Mouse (Mus musculus): ENCODE data around the gene Aprt. TPM values are rescaled to one million over a fixed set of nuclear protein-coding genes. Genes with fewer than 3 reads are reported as not detected.

Aprt gene
- polyA plus RNA-seq, 1 experiment from 2014 or later: 291 TPM

DNA sequence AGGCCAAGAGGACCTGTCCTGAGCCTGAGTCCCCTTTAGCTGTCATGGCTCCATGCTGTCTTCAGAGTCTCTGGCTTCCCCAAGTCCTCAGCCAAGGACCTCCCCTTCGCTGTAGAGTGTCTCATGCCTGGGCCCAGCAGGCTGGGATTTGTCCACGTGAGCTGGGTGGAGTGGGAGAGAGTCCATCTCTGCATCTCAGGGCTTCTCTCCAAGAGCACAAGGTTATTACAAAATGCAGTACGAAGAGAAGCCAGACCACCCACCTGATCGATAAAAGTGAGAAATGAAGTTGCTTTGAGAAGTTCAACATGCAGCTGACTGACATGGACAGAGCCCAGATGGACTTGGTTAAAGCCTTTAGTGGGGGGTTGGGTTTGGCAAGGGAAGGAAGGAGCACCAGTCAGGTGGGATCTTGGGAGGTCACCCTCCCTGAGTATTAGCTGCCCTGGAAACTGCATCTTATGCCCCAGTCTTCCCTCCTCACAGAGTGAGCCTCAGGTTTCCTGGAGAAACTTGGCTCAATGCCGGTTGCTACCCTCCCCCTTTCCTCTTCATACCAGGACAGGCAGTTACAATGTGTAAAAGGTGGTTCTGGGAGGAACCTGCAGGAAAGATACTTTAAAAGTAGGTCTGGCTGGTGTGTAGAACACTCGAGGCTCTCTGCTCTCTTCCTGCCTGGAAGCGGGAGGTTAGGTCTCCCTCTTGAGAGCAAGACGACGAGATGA lies 39.6 kb upstream of the Aprt start:
- Histone ChIP-seq H3K9ac (ENCODE audit: low read depth, low read length) (no peak overlapping the region), H3K4me2 (ENCODE audit: low read depth, low read length) (no peak overlapping the region), H3K4me1 (ENCODE audit: control insufficient read depth, insufficient read depth, low read length) (peaks cover 7% of the 10 kb centered on the region), H3K27ac (replicated peaks; ENCODE audit: low read depth, low read length) (no peak overlapping the region), H3K36me3 (ENCODE audit: control insufficient read depth, insufficient read depth, low read length) (no peaks in the 10 kb centered on the region), H3K4me3 (ENCODE audit: low read depth, low read length) (no peak overlapping the region), H3K27me3 (replicated peaks; ENCODE audit: control insufficient read depth, insufficient read depth, low read length) (no peaks in the 10 kb centered on the region), H3K9me3 (ENCODE audit: control insufficient read depth, low read length) (no peaks in the 10 kb centered on the region)
- 47% methylated on average over 9 of the region's 9 CpGs for WGBS
- ATAC-seq (ENCODE audit: low read depth) (peak; percentile 16; the same call in 1 of the 2 replicates), DNase-seq (ENCODE audit: low spot score) (peak; percentile 54)

DNA sequence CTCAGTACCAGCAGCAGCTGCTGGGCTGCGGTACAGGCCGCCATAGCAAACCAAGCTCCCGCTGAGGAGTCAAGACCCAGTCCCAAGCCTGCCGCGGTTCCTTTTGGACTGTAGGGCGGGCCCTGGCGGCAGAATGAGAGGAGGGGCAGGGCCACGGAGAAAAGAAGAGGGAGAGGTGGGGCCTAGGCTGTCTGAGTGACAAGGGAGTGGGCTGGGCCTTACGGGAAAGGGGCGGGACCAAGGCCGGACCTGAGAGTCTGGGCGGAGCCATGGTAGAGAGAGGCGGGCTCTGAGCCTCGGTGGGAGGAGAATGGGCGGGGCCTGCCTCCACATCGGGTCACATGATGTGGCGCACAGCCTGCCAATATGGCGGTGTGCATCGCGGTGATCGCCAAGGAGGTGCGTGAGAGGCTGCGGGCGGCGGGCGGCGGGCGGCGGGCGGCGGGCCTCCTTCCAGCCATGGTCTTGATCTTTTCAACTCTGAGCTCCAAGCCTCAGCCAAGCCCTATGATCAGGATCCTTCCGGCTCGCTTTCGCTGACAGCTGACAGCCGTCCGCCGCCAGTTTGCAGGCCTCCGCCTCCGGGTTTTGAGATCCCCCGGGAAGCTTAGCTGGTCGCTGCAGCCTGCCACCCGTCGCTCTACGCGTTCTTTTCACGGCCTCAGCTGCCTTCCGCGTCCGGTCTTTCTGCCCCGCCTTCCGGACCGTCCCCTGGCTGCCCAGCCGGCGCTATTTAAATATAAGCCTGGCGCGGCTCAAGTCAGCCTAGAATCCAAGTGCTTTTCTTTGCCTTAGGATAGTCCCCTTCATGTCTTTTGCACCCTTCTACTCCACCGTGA lies 34.8 kb upstream of the Aprt start, which contains the start of the genes Galns and Trappc2l:
Gene Galns, minus strand, starts transcription at position 169 of the 839 bp plus-strand sequence.
Gene Trappc2l, plus strand, starts transcription at position 346 of the 839 bp plus-strand sequence.
- H3K9me3 ChIP-seq (ENCODE audit: control insufficient read depth, low read length): no peaks in the 10 kb centered on the region
- peak within 1 kb of the TSS; percentile 72 for H3K27ac ChIP-seq (replicated peaks; ENCODE audit: low read depth, low read length)
- peak within 1 kb of the TSS; percentile 91 for H3K4me2 ChIP-seq (ENCODE audit: low read depth, low read length)
- H3K4me3 ChIP-seq (ENCODE audit: low read depth, low read length): peak within 1 kb of the TSS; percentile 79
- under 1% methylated on average over 37 of the region's 57 CpGs for WGBS
- H3K4me1 ChIP-seq (ENCODE audit: control insufficient read depth, insufficient read depth, low read length): peaks cover 11% of the 10 kb centered on the region
- no peaks in the 10 kb centered on the region for H3K36me3 ChIP-seq (ENCODE audit: control insufficient read depth, insufficient read depth, low read length)
- peak; percentile 97 for ATAC-seq (ENCODE audit: low read depth)
- H3K27me3 ChIP-seq (replicated peaks; ENCODE audit: control insufficient read depth, insufficient read depth, low read length): no peaks in the 10 kb centered on the region
- H3K9ac ChIP-seq (ENCODE audit: low read depth, low read length): peak within 1 kb of the TSS; percentile 79
- peak; percentile 99 for DNase-seq (ENCODE audit: low spot score)

GRCm38 (mm10) chr8:122610612-122611277 lies 34.0 kb upstream of the Aprt start:
- no peaks in the 10 kb centered on the region for H3K36me3 ChIP-seq (ENCODE audit: control insufficient read depth, insufficient read depth, low read length)
- peak overlapping the region; percentile 63; the same call in 1 of the 2 replicates for H3K27ac ChIP-seq (replicated peaks; ENCODE audit: low read depth, low read length)
- H3K9ac ChIP-seq (ENCODE audit: low read depth, low read length): peak overlapping the region; percentile 74
- H3K27me3 ChIP-seq (replicated peaks; ENCODE audit: control insufficient read depth, insufficient read depth, low read length): no peaks in the 10 kb centered on the region
- 2% methylated on average over 19 of the region's 20 CpGs for WGBS
- peak overlapping the region; percentile 79 for H3K4me3 ChIP-seq (ENCODE audit: low read depth, low read length)
- DNase-seq (ENCODE audit: low spot score) (peak; percentile 12), ATAC-seq (ENCODE audit: low read depth) (peak; percentile 6; the same call in 1 of the 2 replicates)
- no peaks in the 10 kb centered on the region for H3K9me3 ChIP-seq (ENCODE audit: control insufficient read depth, low read length)
- H3K4me1 ChIP-seq (ENCODE audit: control insufficient read depth, insufficient read depth, low read length): peaks cover 11% of the 10 kb centered on the region
- H3K4me2 ChIP-seq (ENCODE audit: low read depth, low read length): peak overlapping the region; percentile 91

DNA sequence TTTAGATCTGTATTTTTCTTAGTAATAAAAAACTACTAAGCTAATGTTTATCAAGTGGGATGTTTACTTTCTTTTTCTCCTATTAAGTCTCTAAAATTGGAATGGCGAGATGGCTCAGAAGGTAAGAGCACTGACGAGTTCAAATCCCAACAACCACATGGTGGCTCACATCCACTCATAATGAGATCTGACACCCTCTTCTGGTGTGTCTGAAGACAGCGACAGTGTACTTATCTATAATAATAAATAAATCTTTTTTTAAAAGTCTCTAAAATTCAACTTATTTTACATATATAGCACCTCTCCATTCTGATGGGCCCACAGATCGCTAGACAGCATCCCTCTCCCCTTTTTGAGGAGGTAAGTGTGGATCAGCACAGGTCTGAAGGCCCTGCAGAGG lies 33.5 kb upstream of the Aprt start:
- H3K9ac ChIP-seq (ENCODE audit: low read depth, low read length): peak overlapping the region; percentile 74
- WGBS: 56% methylated on average over 4 of the region's 4 CpGs
- DNase-seq (ENCODE audit: low spot score) (no peak), ATAC-seq (ENCODE audit: low read depth) (no peak)
- no peak overlapping the region for H3K27ac ChIP-seq (replicated peaks; ENCODE audit: low read depth, low read length)
- H3K9me3 ChIP-seq (ENCODE audit: control insufficient read depth, low read length): no peaks in the 10 kb centered on the region
- peaks cover 11% of the 10 kb centered on the region for H3K4me1 ChIP-seq (ENCODE audit: control insufficient read depth, insufficient read depth, low read length)
- no peak overlapping the region for H3K4me3 ChIP-seq (ENCODE audit: low read depth, low read length)
- H3K36me3 ChIP-seq (ENCODE audit: control insufficient read depth, insufficient read depth, low read length): no peaks in the 10 kb centered on the region
- peak overlapping the region; percentile 91 for H3K4me2 ChIP-seq (ENCODE audit: low read depth, low read length)
- no peaks in the 10 kb centered on the region for H3K27me3 ChIP-seq (replicated peaks; ENCODE audit: control insufficient read depth, insufficient read depth, low read length)

DNA sequence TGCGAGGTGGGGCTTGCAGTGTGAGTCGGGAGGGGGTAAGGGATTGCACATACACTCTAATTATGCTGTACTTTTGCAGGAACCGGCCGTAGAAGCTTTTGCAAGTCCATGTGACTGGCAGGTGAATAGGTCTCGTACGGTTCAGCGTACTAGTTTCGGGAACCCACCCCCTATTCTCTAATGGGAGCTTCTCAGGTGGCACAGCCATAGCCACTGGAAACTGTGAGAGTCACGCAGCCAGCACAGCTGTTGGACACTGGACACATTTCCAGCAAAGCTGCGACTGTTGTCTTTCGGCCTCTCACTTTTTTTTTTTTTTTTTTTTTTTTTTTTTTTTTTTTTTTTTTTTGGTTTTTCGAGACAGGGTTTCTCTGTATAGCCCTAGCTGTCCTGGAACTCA lies 30.1 kb upstream of the Aprt start:
- H3K9ac ChIP-seq (ENCODE audit: low read depth, low read length): no peak overlapping the region
- peaks cover 4% of the 10 kb centered on the region; the same call in 1 of the 2 replicates for H3K4me1 ChIP-seq (ENCODE audit: control insufficient read depth, insufficient read depth, low read length)
- no peaks in the 10 kb centered on the region for H3K27me3 ChIP-seq (replicated peaks; ENCODE audit: control insufficient read depth, insufficient read depth, low read length)
- no peaks in the 10 kb centered on the region for H3K9me3 ChIP-seq (ENCODE audit: control insufficient read depth, low read length)
- H3K36me3 ChIP-seq (ENCODE audit: control insufficient read depth, insufficient read depth, low read length): no peaks in the 10 kb centered on the region
- 86% methylated on average over 11 of the region's 12 CpGs for WGBS
- no peak for ATAC-seq (ENCODE audit: low read depth)
- DNase-seq (ENCODE audit: low spot score): no peak
- H3K27ac ChIP-seq (replicated peaks; ENCODE audit: low read depth, low read length): no peak overlapping the region
- no peak overlapping the region for H3K4me3 ChIP-seq (ENCODE audit: low read depth, low read length)
- no peak overlapping the region for H3K4me2 ChIP-seq (ENCODE audit: low read depth, low read length)

- H3K4me1 ChIP-seq (ENCODE audit: control insufficient read depth, insufficient read depth, low read length): no peaks in the 10 kb centered on the region; the same call in 1 of the 2 replicates
- no peaks in the 10 kb centered on the region for H3K27me3 ChIP-seq (replicated peaks; ENCODE audit: control insufficient read depth, insufficient read depth, low read length)
- no peaks in the 10 kb centered on the region for H3K9me3 ChIP-seq (ENCODE audit: control insufficient read depth, low read length)
- no peak overlapping the region for H3K4me3 ChIP-seq (ENCODE audit: low read depth, low read length)
- H3K27ac ChIP-seq (replicated peaks; ENCODE audit: low read depth, low read length): no peak overlapping the region
- 65% methylated on average over 4 of the region's 4 CpGs for WGBS
- no peak overlapping the region for H3K9ac ChIP-seq (ENCODE audit: low read depth, low read length)
- no peak for ATAC-seq (ENCODE audit: low read depth)
- no peak overlapping the region for H3K4me2 ChIP-seq (ENCODE audit: low read depth, low read length)
- DNase-seq (ENCODE audit: low spot score): no peak
- H3K36me3 ChIP-seq (ENCODE audit: control insufficient read depth, insufficient read depth, low read length): no peaks in the 10 kb centered on the region
Measured at GRCm38 (mm10) chr8:122605367-122605766, 28.7 kb upstream of the Aprt start.

DNA sequence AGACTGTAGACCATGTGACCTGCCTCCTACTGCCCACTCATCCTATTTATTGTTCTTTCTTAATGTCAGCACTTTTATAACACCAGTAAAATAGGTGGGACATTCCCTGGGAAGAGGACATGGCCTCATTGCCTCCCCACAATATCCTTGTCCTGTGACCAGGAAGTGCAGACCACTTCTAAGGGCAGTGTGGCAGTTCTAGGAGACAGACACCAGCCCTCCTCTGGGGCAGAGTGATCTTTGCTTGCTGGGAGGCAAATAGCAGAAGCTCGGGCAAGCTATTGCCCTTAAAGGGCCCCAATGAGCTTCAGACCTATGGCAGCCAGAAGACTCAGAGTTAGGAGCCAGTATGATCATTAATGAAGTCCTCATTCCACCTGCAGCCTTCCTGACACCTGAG lies 27.9 kb upstream of the Aprt start:
- no peak overlapping the region for H3K4me2 ChIP-seq (ENCODE audit: low read depth, low read length)
- H3K27ac ChIP-seq (replicated peaks; ENCODE audit: low read depth, low read length): no peak overlapping the region
- H3K4me3 ChIP-seq (ENCODE audit: low read depth, low read length): no peak overlapping the region
- WGBS: 75% methylated on average over 1 of the region's 1 CpGs
- H3K9ac ChIP-seq (ENCODE audit: low read depth, low read length): no peak overlapping the region
- H3K9me3 ChIP-seq (ENCODE audit: control insufficient read depth, low read length): no peaks in the 10 kb centered on the region
- no peak for DNase-seq (ENCODE audit: low spot score)
- H3K36me3 ChIP-seq (ENCODE audit: control insufficient read depth, insufficient read depth, low read length): no peaks in the 10 kb centered on the region
- ATAC-seq (ENCODE audit: low read depth): no peak
- no peaks in the 10 kb centered on the region for H3K27me3 ChIP-seq (replicated peaks; ENCODE audit: control insufficient read depth, insufficient read depth, low read length)
- no peaks in the 10 kb centered on the region for H3K4me1 ChIP-seq (ENCODE audit: control insufficient read depth, insufficient read depth, low read length)

- no peaks in the 10 kb centered on the region for H3K9me3 ChIP-seq (ENCODE audit: control insufficient read depth, low read length)
- peaks cover 5% of the 10 kb centered on the region; the same call in 1 of the 2 replicates for H3K36me3 ChIP-seq (ENCODE audit: control insufficient read depth, insufficient read depth, low read length)
- no peaks in the 10 kb centered on the region for H3K4me1 ChIP-seq (ENCODE audit: control insufficient read depth, insufficient read depth, low read length)
- H3K4me2 ChIP-seq (ENCODE audit: low read depth, low read length): no peak overlapping the region
- no peak overlapping the region for H3K4me3 ChIP-seq (ENCODE audit: low read depth, low read length)
- no peak overlapping the region for H3K9ac ChIP-seq (ENCODE audit: low read depth, low read length)
- ATAC-seq (ENCODE audit: low read depth): no peak
- WGBS: 93% methylated on average over 9 of the region's 9 CpGs
- no peak for DNase-seq (ENCODE audit: low spot score)
- H3K27ac ChIP-seq (replicated peaks; ENCODE audit: low read depth, low read length): no peak overlapping the region
- no peaks in the 10 kb centered on the region for H3K27me3 ChIP-seq (replicated peaks; ENCODE audit: control insufficient read depth, insufficient read depth, low read length)
Measured at GRCm38 (mm10) chr8:122600666-122601065, 24.0 kb upstream of the Aprt start.
